Mouse (Mus musculus): ENCODE measurements at regions not wholly inside any gene's neighbourhood (a gene's known extent, or its start where the extent isn't known, plus 50 kb on each side); places are given as distances from the start of the nearest gene placed in this dataset.

- no peaks in the 10 kb centered on the region for H3K36me3 ChIP-seq (ENCODE audit: control insufficient read depth, insufficient read depth)
Observed at GRCm38 (mm10) chr16:30774951-30775661, 175.6 kb downstream of the Fam43a start.

DNA sequence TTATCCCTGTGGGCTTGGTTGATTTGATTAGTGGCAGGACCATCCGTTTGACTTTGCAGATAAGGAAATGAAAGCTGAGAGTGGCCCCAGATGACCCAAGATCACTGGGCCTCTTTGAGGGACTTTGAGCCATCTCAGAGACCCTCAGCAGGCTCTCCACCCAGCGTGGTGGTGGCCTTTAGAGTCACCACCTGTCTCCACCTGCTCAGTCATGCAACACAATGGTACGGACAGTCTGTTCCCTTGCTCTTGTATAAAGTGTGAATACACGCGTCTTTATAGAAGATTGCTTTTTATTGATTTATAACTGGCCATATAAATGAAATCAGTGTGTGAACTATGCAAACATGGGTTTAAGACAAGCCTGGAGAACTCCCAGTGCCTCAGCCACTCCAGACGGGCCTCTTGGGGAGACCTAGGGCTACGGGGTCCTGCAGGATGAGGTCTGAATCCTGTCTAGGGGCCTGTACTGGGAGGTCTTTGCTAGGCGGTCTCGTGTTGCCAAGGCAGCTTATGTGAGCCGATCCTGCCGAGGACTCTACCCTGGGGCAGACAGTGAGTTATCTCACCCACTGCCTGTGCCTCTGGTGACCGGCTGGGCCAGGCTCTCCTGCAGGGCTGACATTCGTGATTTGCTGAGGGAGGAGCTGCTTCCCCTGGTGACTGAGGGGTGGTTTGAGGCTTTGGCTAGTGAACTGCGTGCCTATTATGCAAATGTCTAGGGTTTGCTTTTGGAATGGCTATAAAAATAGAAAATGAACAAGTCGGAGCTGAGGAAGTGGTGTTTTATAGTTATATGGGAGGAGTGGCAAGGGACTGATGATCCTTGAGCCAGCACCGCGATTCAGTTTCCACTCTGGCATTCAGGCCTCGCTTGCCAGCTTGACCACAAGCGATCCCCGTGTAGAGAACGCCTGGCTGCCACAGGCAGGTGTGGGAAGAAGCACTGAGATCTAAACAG lies 176.5 kb downstream of the Fam43a start:
- Histone ChIP-seq H3K36me3 (ENCODE audit: control insufficient read depth, insufficient read depth) (no peaks in the 10 kb centered on the region), H3K4me3 (ENCODE audit: insufficient read depth, poor library complexity, severe bottlenecking) (no peak overlapping the region), H3K79me3 (ENCODE audit: low read depth) (no peaks in the 10 kb centered on the region), H3ac (ENCODE audit: control insufficient read depth, insufficient read length, low read depth) (no peak overlapping the region), H3K27me3 (ENCODE audit: control insufficient read depth, insufficient read depth, insufficient read length) (no peaks in the 10 kb centered on the region), H3K79me2 (ENCODE audit: control insufficient read depth, insufficient read depth) (no peaks in the 10 kb centered on the region)
- no peak for TF ChIP-seq CEBPB (IDR thresholded peaks at IDR 0.05; ENCODE audit: low read depth)
- no peak for TF ChIP-seq USF1 (IDR thresholded peaks at IDR 0.05; ENCODE audit: low read depth)
- no peak for TF ChIP-seq MAX (IDR thresholded peaks at IDR 0.05)
- TF ChIP-seq CTCF (IDR thresholded peaks at IDR 0.05; ENCODE audit: control insufficient read depth, insufficient read depth, insufficient read length), result no peak
- no peak for TF ChIP-seq MYOG (IDR thresholded peaks at IDR 0.05; ENCODE audit: control insufficient read depth, extremely low read depth, insufficient read length)
- no peak for TF ChIP-seq FOSL1 (IDR thresholded peaks at IDR 0.05; ENCODE audit: insufficient read depth, low read length, poor library complexity, severe bottlenecking)
- TF ChIP-seq MYOD1 (IDR thresholded peaks at IDR 0.05; ENCODE audit: control insufficient read depth, insufficient read length, low read depth), result no peak

More at GRCm38 (mm10) chr16:30774951-30775661, 175.6 kb downstream of the Fam43a start:
- H3K79me3 ChIP-seq (ENCODE audit: low read depth), result no peaks in the 10 kb centered on the region
- H3K27me3 ChIP-seq (ENCODE audit: control insufficient read depth, insufficient read depth, insufficient read length), result no peaks in the 10 kb centered on the region
- H3K4me3 ChIP-seq (ENCODE audit: insufficient read depth, poor library complexity, severe bottlenecking), result no peak overlapping the region
- TF ChIP-seq MAX (IDR thresholded peaks at IDR 0.05) (no peak), USF1 (IDR thresholded peaks at IDR 0.05; ENCODE audit: low read depth) (no peak), MYOD1 (IDR thresholded peaks at IDR 0.05; ENCODE audit: control insufficient read depth, insufficient read length, low read depth) (no peak), FOSL1 (IDR thresholded peaks at IDR 0.05; ENCODE audit: insufficient read depth, low read length, poor library complexity, severe bottlenecking) (no peak), CTCF (IDR thresholded peaks at IDR 0.05; ENCODE audit: control insufficient read depth, insufficient read depth, insufficient read length) (no peak), MYOG (IDR thresholded peaks at IDR 0.05; ENCODE audit: control insufficient read depth, extremely low read depth, insufficient read length) (no peak), CEBPB (IDR thresholded peaks at IDR 0.05; ENCODE audit: low read depth) (no peak)
- no peaks in the 10 kb centered on the region for H3K79me2 ChIP-seq (ENCODE audit: control insufficient read depth, insufficient read depth)
- no peak overlapping the region for H3ac ChIP-seq (ENCODE audit: control insufficient read depth, insufficient read length, low read depth)

DNA sequence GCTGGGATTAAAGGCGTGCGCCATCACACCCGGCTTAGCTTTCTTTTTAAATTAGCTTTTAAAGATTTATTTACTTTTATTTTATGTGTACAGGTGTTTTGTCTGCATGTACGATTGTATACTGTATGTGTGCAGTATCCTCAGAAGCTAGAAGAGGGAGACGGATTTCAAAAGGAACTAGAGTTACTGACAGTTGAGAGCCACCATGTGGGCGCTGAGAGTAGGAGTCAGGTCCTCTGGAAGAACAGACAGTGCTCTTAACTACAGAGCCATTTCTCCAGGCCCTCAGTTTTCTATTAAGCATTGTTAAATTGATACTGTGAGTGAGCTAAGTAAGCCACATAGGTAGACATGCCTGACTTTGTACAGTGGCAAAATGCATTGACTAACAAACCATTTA lies 177.9 kb downstream of the Fam43a start:
- Histone ChIP-seq H3K27me3 (ENCODE audit: control insufficient read depth, insufficient read depth, insufficient read length) (no peaks in the 10 kb centered on the region), H3K36me3 (ENCODE audit: control insufficient read depth, insufficient read depth) (no peaks in the 10 kb centered on the region)
- no peak for TF ChIP-seq CEBPB (IDR thresholded peaks at IDR 0.05; ENCODE audit: low read depth)
- no peak for TF ChIP-seq USF1 (IDR thresholded peaks at IDR 0.05; ENCODE audit: low read depth)
- no peak for TF ChIP-seq MYOG (IDR thresholded peaks at IDR 0.05; ENCODE audit: control insufficient read depth, extremely low read depth, insufficient read length)
- TF ChIP-seq FOSL1 (IDR thresholded peaks at IDR 0.05; ENCODE audit: insufficient read depth, low read length, poor library complexity, severe bottlenecking), result no peak
- no peak for TF ChIP-seq MYOD1 (IDR thresholded peaks at IDR 0.05; ENCODE audit: control insufficient read depth, insufficient read length, low read depth)
- TF ChIP-seq MAX (IDR thresholded peaks at IDR 0.05), result no peak
- TF ChIP-seq CTCF (IDR thresholded peaks at IDR 0.05; ENCODE audit: control insufficient read depth, insufficient read depth, insufficient read length), result no peak

DNA sequence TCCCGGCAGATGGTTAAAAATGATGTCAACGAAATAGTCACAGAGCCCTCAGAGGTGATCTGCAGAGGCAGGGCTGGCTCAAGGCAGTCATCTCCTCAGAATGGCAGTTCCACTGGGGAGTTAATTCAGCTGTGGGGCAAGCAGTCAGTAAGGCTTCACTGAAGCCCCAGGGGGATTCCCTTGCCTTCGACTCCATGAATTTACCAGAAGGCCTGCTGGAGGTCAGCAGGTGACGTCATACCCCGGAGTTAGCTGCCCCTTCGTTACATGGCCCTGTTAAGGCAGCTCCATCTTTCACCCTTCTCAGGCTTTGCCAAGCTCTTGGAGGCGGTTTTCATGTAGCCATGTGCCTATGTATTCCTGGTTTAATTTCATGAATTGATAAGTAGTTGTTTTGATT lies 178.6 kb downstream of the Fam43a start:
- Histone ChIP-seq H3K4me3 (ENCODE audit: insufficient read depth, poor library complexity, severe bottlenecking) (no peak overlapping the region), H3ac (ENCODE audit: control insufficient read depth, insufficient read length, low read depth) (no peak overlapping the region), H3K79me2 (ENCODE audit: control insufficient read depth, insufficient read depth) (no peaks in the 10 kb centered on the region), H3K79me3 (ENCODE audit: low read depth) (no peaks in the 10 kb centered on the region), H3K36me3 (ENCODE audit: control insufficient read depth, insufficient read depth) (no peaks in the 10 kb centered on the region), H3K27me3 (ENCODE audit: control insufficient read depth, insufficient read depth, insufficient read length) (no peaks in the 10 kb centered on the region)
- TF ChIP-seq MYOD1 (IDR thresholded peaks at IDR 0.05; ENCODE audit: control insufficient read depth, insufficient read length, low read depth), result no peak
- no peak for TF ChIP-seq MAX (IDR thresholded peaks at IDR 0.05)
- TF ChIP-seq CTCF (IDR thresholded peaks at IDR 0.05; ENCODE audit: control insufficient read depth, insufficient read depth, insufficient read length), result no peak
- TF ChIP-seq MYOG (IDR thresholded peaks at IDR 0.05; ENCODE audit: control insufficient read depth, extremely low read depth, insufficient read length), result no peak
- TF ChIP-seq FOSL1 (IDR thresholded peaks at IDR 0.05; ENCODE audit: insufficient read depth, low read length, poor library complexity, severe bottlenecking), result no peak
- no peak for TF ChIP-seq CEBPB (IDR thresholded peaks at IDR 0.05; ENCODE audit: low read depth)

More for the DNA sequence above, 177.9 kb downstream of the Fam43a start:
- H3K79me3 ChIP-seq (ENCODE audit: low read depth), result no peaks in the 10 kb centered on the region
- no peak overlapping the region for H3K4me3 ChIP-seq (ENCODE audit: insufficient read depth, poor library complexity, severe bottlenecking)
- H3K79me2 ChIP-seq (ENCODE audit: control insufficient read depth, insufficient read depth), result no peaks in the 10 kb centered on the region
- no peak overlapping the region for H3ac ChIP-seq (ENCODE audit: control insufficient read depth, insufficient read length, low read depth)

- no peaks in the 10 kb centered on the region for H3K27me3 ChIP-seq (ENCODE audit: control insufficient read depth, insufficient read depth, insufficient read length)
- TF ChIP-seq FOSL1 (IDR thresholded peaks at IDR 0.05; ENCODE audit: insufficient read depth, low read length, poor library complexity, severe bottlenecking), result no peak
Observed at GRCm38 (mm10) chr16:30778945-30779344, 179.4 kb downstream of the Fam43a start.

More at GRCm38 (mm10) chr16:30778945-30779344, 179.4 kb downstream of the Fam43a start:
- Histone ChIP-seq H3K4me3 (ENCODE audit: insufficient read depth, poor library complexity, severe bottlenecking) (no peak overlapping the region), H3ac (ENCODE audit: control insufficient read depth, insufficient read length, low read depth) (no peak overlapping the region), H3K36me3 (ENCODE audit: control insufficient read depth, insufficient read depth) (no peaks in the 10 kb centered on the region), H3K79me3 (ENCODE audit: low read depth) (no peaks in the 10 kb centered on the region), H3K79me2 (ENCODE audit: control insufficient read depth, insufficient read depth) (no peaks in the 10 kb centered on the region)

Measured in C2C12 (cell line).